Mouse (Mus musculus) kidney, postnatal 0 days (tissue): ENCODE data around the gene Gnmt. TPM values are rescaled to one million over a fixed set of nuclear protein-coding genes. Genes with fewer than 3 reads are reported as not detected.
A peak's percentile ranks its signal among the peaks of the same experiment; 100 is the strongest.

ENCODE experiments used
- ATAC-seq: fragments of 200-750 bp; cut with Nextera tagmentation; replicated peaks from 2 replicates; pipeline ENCODE4 v1.8.0; 2017; ENCODE audit warnings: low read depth, moderate number of reproducible peaks, moderate TSS enrichment, moderate library complexity; ENCODE audit not compliant: low FRiP score
- DNase-seq: peaks from one replicate; pipeline ENCODE4 v3.0.0-alpha.2; 2016; ENCODE audit warnings: low spot score
- H3K27ac ChIP-seq: fragments of 300-500 bp; sonication (generic); 2 replicates; pipeline ENCODE4 v1.5.1; 2014; ENCODE audit warnings: mild to moderate bottlenecking
- H3K27me3 ChIP-seq: fragments of 300-500 bp; sonication (generic); 2 replicates; pipeline ENCODE4 v1.6.1; 2014; ENCODE audit warnings: low read length, mixed read lengths; ENCODE audit not compliant: insufficient read depth
- H3K36me3 ChIP-seq: fragments of 300-500 bp; sonication (generic); 2 replicates; pipeline ENCODE4 v1.6.1; 2014; ENCODE audit warnings: low read length, mixed read lengths; ENCODE audit not compliant: insufficient read depth
- H3K4me1 ChIP-seq: fragments of 300-500 bp; sonication (generic); replicated peaks from 2 replicates; pipeline ENCODE4 v1.6.1; 2014; ENCODE audit warnings: antibody characterized with exemption, low read length, mixed read lengths; ENCODE audit not compliant: insufficient read depth
- H3K4me2 ChIP-seq: fragments of 300-500 bp; sonication (generic); 2 replicates; pipeline ENCODE4 v1.6.1; 2014; ENCODE audit warnings: mild to moderate bottlenecking, low read length, moderate library complexity, mixed read lengths
- H3K4me3 ChIP-seq: fragments of 300-500 bp; sonication (generic); replicated peaks from 2 replicates; pipeline ENCODE4 v1.5.1; 2014; ENCODE audit warnings: low read depth, low read length
- H3K9ac ChIP-seq: fragments of 300-500 bp; sonication (generic); 2 replicates; pipeline ENCODE4 v1.6.1; 2014; ENCODE audit warnings: low read depth, low read length
- H3K9me3 ChIP-seq: fragments of 300-500 bp; sonication (generic); replicated peaks from 2 replicates; pipeline ENCODE4 v1.6.1; 2016; ENCODE audit warnings: low read length, inconsistent platforms, mixed read lengths
- CTCF ChIP-seq: IDR thresholded peaks from 2 replicates; pipeline ENCODE4 v1.5.1; 2016; ENCODE audit warnings: antibody characterized with exemption, low read depth, mild to moderate bottlenecking, moderate library complexity
- WGBS: fragments of 180-500 bp; shearing (Covaris S2); extraction: QIAGEN DNeasy Blood & Tissue Kit; methylation state at CpG from one replicate; pipeline ENCODE4 v1.1.7; 2014; 5-methylcytosine and 5-hydroxymethylcytosine counted together
- polyA plus RNA-seq: library from polyadenylated mRNA; unstranded; fragments of >200 nt; fragmentation: Nextera tagmentation; extraction: Ambion mirVana; gene quantifications from 2 replicates; pipeline ENCODE4 v1.2.1, GENCODE M21; 2015

The Gnmt gene
- polyA plus RNA-seq, 1 experiment from 2014 or later: 9.0 TPM

GRCm38 (mm10) chr17:46728496-46728895 is 472 bp downstream of the Gnmt start:
- peak overlapping the region; percentile 31; the same call in 1 of the 2 replicates for H3K9ac ChIP-seq
- ATAC-seq (no peak), DNase-seq (no peak)
- H3K4me2 ChIP-seq: peak overlapping the region; percentile 46
- H3K27me3 ChIP-seq: no peaks in the 10 kb centered on the region
- 52% methylated on average over 11 of the region's 11 CpGs for WGBS
- H3K4me1 ChIP-seq: no peaks in the 10 kb centered on the region
- no peak overlapping the region for H3K4me3 ChIP-seq
- H3K9me3 ChIP-seq: no peaks in the 10 kb centered on the region
- peaks cover 8% of the 10 kb centered on the region; the same call in 1 of the 2 replicates for H3K36me3 ChIP-seq
- no peak for TF ChIP-seq CTCF
- H3K27ac ChIP-seq: peak overlapping the region; percentile 34; the same call in 1 of the 2 replicates

GRCm38 (mm10) chr17:46728021-46728420 is 947 bp downstream of the Gnmt start:
- no peak overlapping the region for H3K27ac ChIP-seq
- H3K9ac ChIP-seq: no peak overlapping the region
- H3K4me2 ChIP-seq: no peak overlapping the region
- DNase-seq (no peak), ATAC-seq (no peak)
- no peaks in the 10 kb centered on the region for H3K4me1 ChIP-seq
- H3K27me3 ChIP-seq: no peaks in the 10 kb centered on the region
- TF ChIP-seq CTCF: peak; percentile 50
- no peaks in the 10 kb centered on the region for H3K9me3 ChIP-seq
- peaks cover 12% of the 10 kb centered on the region; the same call in 1 of the 2 replicates for H3K36me3 ChIP-seq
- WGBS: 47% methylated on average over 6 of the region's 6 CpGs
- no peak overlapping the region for H3K4me3 ChIP-seq

GRCm38 (mm10) chr17:46727271-46727670 is 1.7 kb downstream of the Gnmt start:
- H3K9me3 ChIP-seq: no peaks in the 10 kb centered on the region
- H3K4me3 ChIP-seq: no peak overlapping the region
- no peaks in the 10 kb centered on the region for H3K27me3 ChIP-seq
- no peaks in the 10 kb centered on the region for H3K4me1 ChIP-seq
- WGBS: 87% methylated on average over 11 of the region's 11 CpGs
- DNase-seq (no peak), ATAC-seq (no peak)
- H3K9ac ChIP-seq: no peak overlapping the region
- no peak overlapping the region for H3K4me2 ChIP-seq
- no peak overlapping the region for H3K27ac ChIP-seq
- TF ChIP-seq CTCF: no peak
- peaks cover 15% of the 10 kb centered on the region; the same call in 1 of the 2 replicates for H3K36me3 ChIP-seq

- Histone ChIP-seq H3K4me1 (no peaks in the 10 kb centered on the region), H3K36me3 (peaks cover 23% of the 10 kb centered on the region; the same call in 1 of the 2 replicates), H3K9ac (no peak overlapping the region), H3K9me3 (no peaks in the 10 kb centered on the region), H3K27me3 (no peaks in the 10 kb centered on the region), H3K27ac (no peak overlapping the region), H3K4me2 (no peak overlapping the region), H3K4me3 (no peak overlapping the region)
- ATAC-seq (no peak), DNase-seq (no peak)
- TF ChIP-seq CTCF: no peak
- WGBS: 92% methylated on average over 26 of the region's 26 CpGs
These were observed 3.0 kb downstream of the Gnmt start for GRCm38 (mm10) chr17:46725731-46726645.

GRCm38 (mm10) chr17:46725273-46725672 is 3.7 kb downstream of the Gnmt start:
- no peak overlapping the region for H3K4me2 ChIP-seq
- H3K27me3 ChIP-seq: no peaks in the 10 kb centered on the region
- no peak overlapping the region for H3K9ac ChIP-seq
- TF ChIP-seq CTCF: peak; percentile 69
- DNase-seq (peak; percentile 80), ATAC-seq (no peak; the same call in 1 of the 2 replicates)
- H3K4me3 ChIP-seq: no peak overlapping the region
- H3K36me3 ChIP-seq: peaks cover 23% of the 10 kb centered on the region; the same call in 1 of the 2 replicates
- no peaks in the 10 kb centered on the region for H3K4me1 ChIP-seq
- no peaks in the 10 kb centered on the region for H3K9me3 ChIP-seq
- no peak overlapping the region for H3K27ac ChIP-seq
- WGBS: 51% methylated on average over 9 of the region's 9 CpGs

- Histone ChIP-seq H3K4me3 (no peak overlapping the region), H3K9ac (no peak overlapping the region), H3K27me3 (no peaks in the 10 kb centered on the region), H3K4me1 (no peaks in the 10 kb centered on the region), H3K9me3 (no peaks in the 10 kb centered on the region), H3K36me3 (peaks cover 23% of the 10 kb centered on the region; the same call in 1 of the 2 replicates), H3K4me2 (no peak overlapping the region), H3K27ac (no peak overlapping the region)
- DNase-seq (no peak), ATAC-seq (no peak)
- WGBS: 81% methylated on average over 15 of the region's 20 CpGs
- no peak for TF ChIP-seq CTCF
These were observed 4.4 kb downstream of the Gnmt start for GRCm38 (mm10) chr17:46724477-46725084.
